Mouse (Mus musculus): ENCODE results near the gene Adcy3. TPM values are rescaled to one million over a fixed set of nuclear protein-coding genes. Genes with fewer than 3 reads are reported as not detected.

The Adcy3 gene
- polyA plus RNA-seq, 1 experiment from 2014 or later: 12.9 TPM

GRCm38 (mm10) chr12:4157466-4157865 lies 24.6 kb downstream of the Adcy3 start:
- WGBS: 77% methylated on average over 2 of the region's 2 CpGs
- ATAC-seq (ENCODE audit: insufficient number of reproducible peaks, insufficient read depth, low FRiP score, low TSS enrichment, low read depth): no peak
- no peak overlapping the region for H3K27ac ChIP-seq

GRCm38 (mm10) chr12:4158179-4158578 lies 25.3 kb downstream of the Adcy3 start:
- ATAC-seq (ENCODE audit: insufficient number of reproducible peaks, insufficient read depth, low FRiP score, low TSS enrichment, low read depth): no peak
- Histone ChIP-seq H3K9ac (replicated peaks) (no peak overlapping the region), H3K9me3 (no peaks in the 10 kb centered on the region), H3K27me3 (no peaks in the 10 kb centered on the region), H3K27ac (no peak overlapping the region), H3K4me2 (no peak overlapping the region), H3K4me1 (replicated peaks) (peaks cover 8% of the 10 kb centered on the region; the same call in 1 of the 2 replicates), H3K36me3 (no peaks in the 10 kb centered on the region), H3K4me3 (replicated peaks) (no peak overlapping the region)
- WGBS: 87% methylated on average over 3 of the region's 3 CpGs

More at GRCm38 (mm10) chr12:4157466-4157865, 24.6 kb downstream of the Adcy3 start:
- H3K9me3 ChIP-seq: no peaks in the 10 kb centered on the region
- no peak overlapping the region for H3K9ac ChIP-seq (replicated peaks)
- no peak overlapping the region for H3K4me3 ChIP-seq (replicated peaks)
- H3K27me3 ChIP-seq: no peaks in the 10 kb centered on the region
- peaks cover 8% of the 10 kb centered on the region; the same call in 1 of the 2 replicates for H3K4me1 ChIP-seq (replicated peaks)
- no peak overlapping the region for H3K4me2 ChIP-seq
- no peaks in the 10 kb centered on the region for H3K36me3 ChIP-seq

GRCm38 (mm10) chr12:4158868-4159632 lies 26.1 kb downstream of the Adcy3 start:
- H3K4me1 ChIP-seq (replicated peaks): peaks cover 8% of the 10 kb centered on the region; the same call in 1 of the 2 replicates

GRCm38 (mm10) chr12:4160322-4160721 lies 27.4 kb downstream of the Adcy3 start:
- no peak for ATAC-seq (ENCODE audit: insufficient number of reproducible peaks, insufficient read depth, low FRiP score, low TSS enrichment, low read depth)
- Histone ChIP-seq H3K4me2 (no peak overlapping the region), H3K36me3 (no peaks in the 10 kb centered on the region), H3K4me1 (replicated peaks) (peaks cover 10% of the 10 kb centered on the region; the same call in 1 of the 2 replicates), H3K27me3 (no peaks in the 10 kb centered on the region), H3K9me3 (no peaks in the 10 kb centered on the region), H3K27ac (no peak overlapping the region), H3K4me3 (replicated peaks) (no peak overlapping the region), H3K9ac (replicated peaks) (no peak overlapping the region)
- WGBS: 71% methylated on average over 7 of the region's 7 CpGs

More at GRCm38 (mm10) chr12:4158868-4159632, 26.1 kb downstream of the Adcy3 start:
- H3K9me3 ChIP-seq: no peaks in the 10 kb centered on the region
- H3K4me2 ChIP-seq: no peak overlapping the region
- H3K27ac ChIP-seq: no peak overlapping the region
- no peaks in the 10 kb centered on the region for H3K36me3 ChIP-seq
- H3K27me3 ChIP-seq: no peaks in the 10 kb centered on the region
- 92% methylated on average over 7 of the region's 7 CpGs for WGBS
- no peak overlapping the region for H3K9ac ChIP-seq (replicated peaks)
- no peak for ATAC-seq (ENCODE audit: insufficient number of reproducible peaks, insufficient read depth, low FRiP score, low TSS enrichment, low read depth)
- no peak overlapping the region for H3K4me3 ChIP-seq (replicated peaks)

GRCm38 (mm10) chr12:4162886-4163285 lies 30.0 kb downstream of the Adcy3 start:
- Histone ChIP-seq H3K27me3 (no peaks in the 10 kb centered on the region), H3K9me3 (no peaks in the 10 kb centered on the region), H3K27ac (no peak overlapping the region), H3K9ac (replicated peaks) (no peak overlapping the region), H3K4me3 (replicated peaks) (no peak overlapping the region), H3K4me2 (no peak overlapping the region), H3K36me3 (no peaks in the 10 kb centered on the region), H3K4me1 (replicated peaks) (peaks cover 10% of the 10 kb centered on the region; the same call in 1 of the 2 replicates)
- WGBS: 64% methylated on average over 2 of the region's 2 CpGs
- no peak for ATAC-seq (ENCODE audit: insufficient number of reproducible peaks, insufficient read depth, low FRiP score, low TSS enrichment, low read depth)

- Histone ChIP-seq H3K36me3 (no peaks in the 10 kb centered on the region), H3K4me3 (replicated peaks) (no peak overlapping the region), H3K27me3 (no peaks in the 10 kb centered on the region), H3K27ac (no peak overlapping the region), H3K4me2 (no peak overlapping the region), H3K4me1 (replicated peaks) (0 out of 2 replicates have a peak, but pooled peaks cover 3% of the 10 kb centered on the region), H3K9me3 (no peaks in the 10 kb centered on the region), H3K9ac (replicated peaks) (no peak overlapping the region)
- 68% methylated on average over 3 of the region's 3 CpGs for WGBS
- no peak for ATAC-seq (ENCODE audit: insufficient number of reproducible peaks, insufficient read depth, low FRiP score, low TSS enrichment, low read depth)
Measured at GRCm38 (mm10) chr12:4166970-4167369, 34.1 kb downstream of the Adcy3 start.

- no peak overlapping the region for H3K4me3 ChIP-seq (replicated peaks)
- 93% methylated on average over 1 of the region's 1 CpGs for WGBS
- no peak overlapping the region for H3K9ac ChIP-seq (replicated peaks)
- no peaks in the 10 kb centered on the region; the same call in 1 of the 2 replicates for H3K36me3 ChIP-seq
- H3K27me3 ChIP-seq: no peaks in the 10 kb centered on the region
- no peak overlapping the region for H3K4me2 ChIP-seq
- no peaks in the 10 kb centered on the region for H3K9me3 ChIP-seq
- ATAC-seq (ENCODE audit: insufficient number of reproducible peaks, insufficient read depth, low FRiP score, low TSS enrichment, low read depth): no peak
- 0 out of 2 replicates have a peak, but pooled peaks cover 3% of the 10 kb centered on the region for H3K4me1 ChIP-seq (replicated peaks)
- H3K27ac ChIP-seq: no peak overlapping the region
Measured at GRCm38 (mm10) chr12:4169058-4169457, 36.2 kb downstream of the Adcy3 start.

GRCm38 (mm10) chr12:4169622-4170021 lies 36.7 kb downstream of the Adcy3 start:
- no peak for ATAC-seq (ENCODE audit: insufficient number of reproducible peaks, insufficient read depth, low FRiP score, low TSS enrichment, low read depth)
- WGBS: 83% methylated on average over 5 of the region's 5 CpGs
- Histone ChIP-seq H3K36me3 (no peaks in the 10 kb centered on the region; the same call in 1 of the 2 replicates), H3K27ac (no peak overlapping the region), H3K4me2 (no peak overlapping the region), H3K4me1 (replicated peaks) (0 out of 2 replicates have a peak, but pooled peaks cover 3% of the 10 kb centered on the region), H3K9me3 (no peaks in the 10 kb centered on the region), H3K27me3 (no peaks in the 10 kb centered on the region), H3K4me3 (replicated peaks) (no peak overlapping the region), H3K9ac (replicated peaks) (no peak overlapping the region)

- ATAC-seq (ENCODE audit: insufficient number of reproducible peaks, insufficient read depth, low FRiP score, low TSS enrichment, low read depth): no peak
- no peak overlapping the region for H3K27ac ChIP-seq
- no peaks in the 10 kb centered on the region for H3K9me3 ChIP-seq
- H3K4me2 ChIP-seq: no peak overlapping the region
- WGBS: 93% methylated on average over 15 of the region's 15 CpGs
- H3K36me3 ChIP-seq: no peaks in the 10 kb centered on the region; the same call in 1 of the 2 replicates
- H3K4me3 ChIP-seq (replicated peaks): no peak overlapping the region
- no peaks in the 10 kb centered on the region for H3K4me1 ChIP-seq (replicated peaks)
- H3K27me3 ChIP-seq: no peaks in the 10 kb centered on the region
- H3K9ac ChIP-seq (replicated peaks): no peak overlapping the region
Measured at GRCm38 (mm10) chr12:4173108-4173790, 40.3 kb downstream of the Adcy3 start.

GRCm38 (mm10) chr12:4178839-4179238 lies 45.9 kb downstream of the Adcy3 start:
- Histone ChIP-seq H3K36me3 (no peaks in the 10 kb centered on the region; the same call in 1 of the 2 replicates), H3K27me3 (no peaks in the 10 kb centered on the region), H3K9me3 (no peaks in the 10 kb centered on the region), H3K4me2 (no peak overlapping the region), H3K9ac (replicated peaks) (0 out of 2 replicates have a peak overlapping the region, but pooled peaks have one; percentile 12), H3K4me1 (replicated peaks) (peaks cover 4% of the 10 kb centered on the region; the same call in 1 of the 2 replicates), H3K27ac (no peak overlapping the region), H3K4me3 (replicated peaks) (no peak overlapping the region)
- no peak for ATAC-seq (ENCODE audit: insufficient number of reproducible peaks, insufficient read depth, low FRiP score, low TSS enrichment, low read depth)
- 51% methylated on average over 5 of the region's 5 CpGs for WGBS

GRCm38 (mm10) chr12:4179671-4180233 lies 46.8 kb downstream of the Adcy3 start:
- H3K4me3 ChIP-seq (replicated peaks): no peak overlapping the region
- H3K4me2 ChIP-seq: no peak overlapping the region
- H3K4me1 ChIP-seq (replicated peaks): peaks cover 4% of the 10 kb centered on the region; the same call in 1 of the 2 replicates
- H3K36me3 ChIP-seq: peaks cover 3% of the 10 kb centered on the region
- H3K27me3 ChIP-seq: no peaks in the 10 kb centered on the region
- H3K9me3 ChIP-seq: no peaks in the 10 kb centered on the region
- no peak overlapping the region for H3K9ac ChIP-seq (replicated peaks)
- 85% methylated on average over 6 of the region's 6 CpGs for WGBS
- no peak for ATAC-seq (ENCODE audit: insufficient number of reproducible peaks, insufficient read depth, low FRiP score, low TSS enrichment, low read depth)
- no peak overlapping the region for H3K27ac ChIP-seq
